Mouse (Mus musculus) olfactory bulb, adult 2 months (tissue): ENCODE data around the gene Gstcd. TPM values are rescaled to one million over a fixed set of nuclear protein-coding genes. Genes with fewer than 3 reads are reported as not detected.
A peak's percentile ranks its signal among the peaks of the same experiment; 100 is the strongest.

Source experiments
- H3K27ac ChIP-seq: fragments of 200-500 bp; 2 replicates; pipeline ENCODE4 v1.5.1; 2012; ENCODE audit warnings: low read depth, low read length; ENCODE audit not compliant: insufficient read depth
- H3K4me1 ChIP-seq: fragments of 200-500 bp; 2 replicates; pipeline ENCODE4 v1.6.1; 2012; ENCODE audit warnings: low read length; ENCODE audit not compliant: control insufficient read depth, insufficient read depth
- H3K4me3 ChIP-seq: fragments of 200-500 bp; 2 replicates; pipeline ENCODE4 v1.5.1; 2012; ENCODE audit warnings: mild to moderate bottlenecking, low read depth, low read length, moderate library complexity; ENCODE audit not compliant: insufficient read depth
- CTCF ChIP-seq: fragments of 200-500 bp; IDR thresholded peaks from 2 replicates; pipeline ENCODE4 v1.5.1; 2012; ENCODE audit warnings: low read depth, mild to moderate bottlenecking, low read length, moderate library complexity; ENCODE audit not compliant: insufficient read depth
- POLR2A ChIP-seq: fragments of 200-500 bp; IDR thresholded peaks from 2 replicates; pipeline ENCODE4 v1.6.1; 2012; ENCODE audit warnings: mild to moderate bottlenecking, low read depth, low read length, moderate library complexity; ENCODE audit not compliant: insufficient read depth
- WGBS: fragments of 180-500 bp; shearing (Covaris S2); methylation state at CpG from one replicate; pipeline ENCODE4 v1.1.7; 2018; 5-methylcytosine and 5-hydroxymethylcytosine counted together
- polyA plus RNA-seq: library from polyadenylated mRNA; stranded (reverse); fragments of >200 nt; gene quantifications from 2 replicates; pipeline ENCODE4 v1.2.4, GENCODE M21; 2012; ENCODE audit warnings: low replicate concordance; ENCODE audit not compliant: missing spikeins, insufficient read depth, insufficient read length

Gstcd gene
- not detected in 2 replicates for polyA plus RNA-seq

DNA sequence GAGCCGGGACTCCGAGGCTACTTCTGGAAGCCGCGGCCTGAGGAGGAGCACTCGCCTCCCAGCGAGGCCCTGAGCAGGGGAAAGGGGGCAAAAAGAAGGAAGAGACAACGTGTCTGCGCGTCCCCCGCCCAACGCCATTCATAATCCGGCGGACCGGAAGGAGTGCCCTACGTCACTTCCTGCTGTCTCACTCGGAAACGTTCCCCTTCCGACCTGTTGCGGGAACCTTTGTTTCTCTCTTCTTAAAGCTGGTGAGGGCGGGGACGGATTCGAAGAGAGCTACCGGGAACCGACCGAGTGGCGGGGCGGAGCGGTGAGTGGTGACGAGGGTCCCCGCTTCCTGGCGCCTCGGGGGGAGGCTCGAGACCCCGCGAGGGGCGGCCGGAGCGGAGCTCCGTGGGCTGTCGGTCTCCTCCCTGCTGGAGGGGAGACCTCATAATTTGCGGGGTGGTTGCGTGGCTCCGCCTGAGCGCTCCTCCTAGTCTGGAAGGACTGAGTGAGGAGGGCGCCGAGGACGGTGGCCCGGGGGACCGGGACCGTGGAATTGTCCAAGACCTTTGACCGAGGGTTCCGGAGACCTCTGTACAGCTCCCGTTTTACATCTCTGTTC is at the start of gene Gstcd, which contains the start of gene Ints12:
Gene Gstcd (minus strand): TSS at position 370 of the 610 bp plus-strand sequence.
Gene Ints12 (plus strand): TSS at position 177 of the 610 bp plus-strand sequence.
- under 1% methylated on average over 53 of the region's 53 CpGs for WGBS
- H3K27ac ChIP-seq = peak within 1 kb of the TSS; percentile 77

GRCm38 (mm10) chr3:133132611-133133010 is 40.8 kb upstream of the Gstcd start:
- H3K4me1 ChIP-seq = no peaks in the 10 kb centered on the region
- H3K4me3 ChIP-seq = no peak overlapping the region
- TF ChIP-seq POLR2A = no peak
- no peak for TF ChIP-seq CTCF
- no peak overlapping the region for H3K27ac ChIP-seq
- 37% methylated on average over 8 of the region's 8 CpGs for WGBS

More for the DNA sequence above, at the start of gene Gstcd, which contains the start of gene Ints12:
- H3K4me1 ChIP-seq = no peaks in the 10 kb centered on the region
- peak within 1 kb of the TSS; percentile 99 for H3K4me3 ChIP-seq
- TF ChIP-seq POLR2A (peak; percentile 58; the same call in 1 of the 2 replicates), CTCF (no peak)

DNA sequence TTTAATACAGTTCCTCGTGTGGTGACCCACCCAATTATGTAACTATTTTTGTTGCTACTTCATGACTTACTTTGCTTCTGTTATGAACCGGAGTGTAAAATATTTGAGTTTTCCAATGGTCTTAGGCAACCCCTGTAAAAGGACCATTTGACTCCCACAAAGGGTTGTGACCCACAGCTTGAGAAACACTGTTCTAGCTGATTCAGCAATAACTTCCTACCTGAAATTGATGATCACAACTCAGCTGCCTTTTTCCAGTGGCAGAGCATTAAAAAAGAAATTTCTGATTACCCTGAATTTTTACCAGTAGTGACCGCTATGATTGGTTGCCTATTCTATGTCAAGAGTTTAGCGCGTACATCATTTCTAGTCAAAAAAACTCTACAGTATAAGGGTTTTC is 39.5 kb upstream of the Gstcd start:
- no peak overlapping the region for H3K4me3 ChIP-seq
- WGBS = 93% methylated on average over 5 of the region's 5 CpGs

DNA sequence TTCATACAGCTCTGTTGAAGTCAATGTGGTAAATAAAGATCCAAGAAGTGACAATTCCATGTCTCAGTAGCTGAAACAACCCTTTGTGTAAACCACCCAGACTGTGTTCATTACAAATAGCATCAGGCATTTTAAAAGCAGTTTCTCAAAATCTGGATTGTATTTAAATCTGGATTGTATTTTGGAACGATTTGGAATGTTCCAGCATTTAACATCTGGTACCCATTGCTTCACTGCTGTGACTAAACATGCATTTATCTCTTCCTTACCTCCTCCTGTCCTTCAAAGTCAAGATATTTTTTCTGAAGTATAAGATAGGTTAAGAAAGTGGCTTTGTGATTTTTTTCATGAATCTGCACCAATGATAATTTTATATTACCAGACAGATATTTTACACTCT is 21.4 kb upstream of the Gstcd start:
- TF ChIP-seq CTCF (no peak), POLR2A (no peak)
- no peak overlapping the region for H3K27ac ChIP-seq
- no peaks in the 10 kb centered on the region for H3K4me1 ChIP-seq
- WGBS = 44% methylated on average over 1 of the region's 1 CpGs
- H3K4me3 ChIP-seq = no peak overlapping the region

More for the DNA sequence above, 39.5 kb upstream of the Gstcd start:
- TF ChIP-seq CTCF (no peak), POLR2A (no peak)
- Histone ChIP-seq H3K27ac (no peak overlapping the region), H3K4me1 (no peaks in the 10 kb centered on the region)

GRCm38 (mm10) chr3:133111741-133112140 is 19.9 kb upstream of the Gstcd start:
- no peak overlapping the region for H3K27ac ChIP-seq
- 22% methylated on average over 2 of the region's 2 CpGs for WGBS
- H3K4me3 ChIP-seq = no peak overlapping the region
- no peaks in the 10 kb centered on the region for H3K4me1 ChIP-seq
- TF ChIP-seq CTCF (no peak), POLR2A (no peak)

GRCm38 (mm10) chr3:133109844-133110243 is 18.0 kb upstream of the Gstcd start:
- Histone ChIP-seq H3K4me1 (no peaks in the 10 kb centered on the region), H3K27ac (no peak overlapping the region), H3K4me3 (no peak overlapping the region)
- 95% methylated on average over 4 of the region's 4 CpGs for WGBS
- no peak for TF ChIP-seq POLR2A
- no peak for TF ChIP-seq CTCF

DNA sequence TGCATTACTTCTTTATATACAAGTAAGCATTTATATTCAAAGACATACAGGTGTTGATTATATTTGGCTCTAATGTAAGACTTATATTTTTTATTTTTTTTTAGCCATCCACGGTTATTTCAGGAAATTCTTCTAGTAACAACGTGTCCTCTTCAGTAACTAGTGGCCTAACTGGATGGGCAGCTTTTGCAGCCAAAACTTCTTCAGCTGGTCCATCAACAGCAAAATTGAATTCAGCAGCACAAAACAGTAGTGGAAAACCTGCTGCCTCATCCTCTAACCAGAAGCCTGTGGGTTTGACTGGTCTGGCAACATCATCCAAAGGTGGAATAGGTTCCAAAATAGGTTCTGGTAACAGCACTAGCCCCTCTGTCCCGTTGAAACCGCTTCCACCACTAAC is 16.9 kb upstream of the Gstcd start:
- TF ChIP-seq CTCF = no peak
- TF ChIP-seq POLR2A = no peak
- WGBS = 94% methylated on average over 4 of the region's 4 CpGs
- Histone ChIP-seq H3K4me1 (no peaks in the 10 kb centered on the region), H3K27ac (no peak overlapping the region), H3K4me3 (no peak overlapping the region)

DNA sequence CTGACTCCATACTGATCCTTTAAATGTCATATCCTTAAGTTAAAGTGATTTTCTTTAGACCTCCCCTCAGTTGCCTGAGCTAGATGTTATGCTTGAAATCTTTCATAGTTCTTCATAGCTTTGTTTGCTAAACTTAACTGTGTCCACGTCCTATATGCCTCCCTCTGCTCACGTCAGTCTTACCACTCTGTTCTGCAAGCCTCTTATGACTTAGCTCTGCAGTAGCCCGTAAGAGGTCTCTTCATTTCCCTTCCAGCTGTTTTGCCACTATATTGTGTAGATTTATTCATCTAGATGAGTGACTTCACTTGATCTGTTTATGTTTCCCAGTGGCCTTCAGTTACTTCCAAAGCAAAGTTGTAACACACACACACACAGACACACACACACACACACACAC is 12.6 kb upstream of the Gstcd start:
- H3K27ac ChIP-seq = no peak overlapping the region
- no peaks in the 10 kb centered on the region for H3K4me1 ChIP-seq
- H3K4me3 ChIP-seq = no peak overlapping the region
- 88% methylated on average over 3 of the region's 3 CpGs for WGBS
- TF ChIP-seq POLR2A (no peak), CTCF (no peak)

DNA sequence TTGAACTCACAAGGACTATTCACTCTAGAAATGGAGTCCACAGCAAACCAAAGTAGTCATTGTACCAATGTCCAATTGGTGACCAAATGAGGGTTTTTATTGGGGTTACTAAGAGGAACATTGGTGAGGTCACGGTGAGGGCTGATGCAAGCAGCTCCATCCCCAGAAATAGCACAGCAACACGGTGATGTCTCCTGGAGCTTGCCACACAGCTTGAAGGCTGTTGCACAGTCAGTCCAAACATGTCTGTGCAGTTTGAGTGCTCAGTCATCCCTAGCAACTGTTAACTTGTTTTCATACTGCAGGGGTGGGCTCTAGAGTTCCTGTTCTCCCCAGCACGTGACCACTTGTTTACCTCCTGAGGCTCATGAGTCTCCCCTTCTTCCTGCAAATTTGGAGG is 11.9 kb upstream of the Gstcd start:
- Histone ChIP-seq H3K4me1 (no peaks in the 10 kb centered on the region), H3K4me3 (no peak overlapping the region), H3K27ac (no peak overlapping the region)
- TF ChIP-seq POLR2A (no peak), CTCF (no peak)
- WGBS = 85% methylated on average over 3 of the region's 3 CpGs

GRCm38 (mm10) chr3:133098909-133099308 is 7.1 kb upstream of the Gstcd start:
- Histone ChIP-seq H3K4me3 (no peak overlapping the region), H3K4me1 (no peaks in the 10 kb centered on the region), H3K27ac (no peak overlapping the region)
- TF ChIP-seq CTCF (no peak), POLR2A (no peak)
- 89% methylated on average over 2 of the region's 2 CpGs for WGBS
